Mouse (Mus musculus): Measurements from ENCODE around the gene Tmem176a. TPM values are rescaled to one million over a fixed set of nuclear protein-coding genes. Genes with fewer than 3 reads are reported as not detected.

Tmem176a gene
- polyA plus RNA-seq, 1 experiment from 2014 or later = 171 TPM

DNA sequence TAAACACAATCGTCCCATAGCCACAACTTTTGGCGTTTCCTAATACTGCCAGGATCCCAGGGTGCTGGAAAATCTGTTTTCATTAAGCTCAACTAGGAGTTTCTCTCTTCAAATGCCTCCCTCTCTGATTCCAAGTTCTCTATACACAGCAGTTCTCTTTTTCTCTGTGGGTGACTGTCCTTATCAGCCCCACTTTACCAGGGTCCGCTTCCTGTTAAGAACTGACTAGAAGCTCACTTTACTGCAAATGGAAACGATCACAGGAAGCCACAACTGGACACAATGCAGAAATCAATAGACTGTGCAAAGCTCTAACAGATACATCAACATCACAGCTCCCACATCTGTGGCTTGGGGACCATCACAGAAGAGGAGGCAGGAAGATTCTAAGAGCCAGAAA lies 53.5 kb downstream of the Tmem176a start:
- Histone ChIP-seq H3K4me1 (replicated peaks; ENCODE audit: control insufficient read depth, insufficient read depth, low read length) (no peaks in the 10 kb centered on the region; the same call in 1 of the 2 replicates), H3K27ac (ENCODE audit: low read depth) (no peak overlapping the region), H3K9ac (ENCODE audit: low read length) (no peak overlapping the region), H3K4me2 (ENCODE audit: low read length) (no peak overlapping the region), H3K36me3 (ENCODE audit: control insufficient read depth, insufficient read depth, low read length) (no peaks in the 10 kb centered on the region), H3K27me3 (replicated peaks; ENCODE audit: control insufficient read depth, insufficient read depth, low read length) (no peaks in the 10 kb centered on the region), H3K9me3 (ENCODE audit: control insufficient read depth, low read length) (0 out of 2 replicates have a peak, but pooled peaks cover 3% of the 10 kb centered on the region), H3K4me3 (ENCODE audit: low read depth, low read length) (no peak overlapping the region)
- ATAC-seq (replicated peaks; ENCODE audit: low FRiP score, low TSS enrichment, low read depth) (no peak), DNase-seq (ENCODE audit: low spot score) (no peak)
- WGBS = 74% methylated on average over 4 of the region's 4 CpGs

DNA sequence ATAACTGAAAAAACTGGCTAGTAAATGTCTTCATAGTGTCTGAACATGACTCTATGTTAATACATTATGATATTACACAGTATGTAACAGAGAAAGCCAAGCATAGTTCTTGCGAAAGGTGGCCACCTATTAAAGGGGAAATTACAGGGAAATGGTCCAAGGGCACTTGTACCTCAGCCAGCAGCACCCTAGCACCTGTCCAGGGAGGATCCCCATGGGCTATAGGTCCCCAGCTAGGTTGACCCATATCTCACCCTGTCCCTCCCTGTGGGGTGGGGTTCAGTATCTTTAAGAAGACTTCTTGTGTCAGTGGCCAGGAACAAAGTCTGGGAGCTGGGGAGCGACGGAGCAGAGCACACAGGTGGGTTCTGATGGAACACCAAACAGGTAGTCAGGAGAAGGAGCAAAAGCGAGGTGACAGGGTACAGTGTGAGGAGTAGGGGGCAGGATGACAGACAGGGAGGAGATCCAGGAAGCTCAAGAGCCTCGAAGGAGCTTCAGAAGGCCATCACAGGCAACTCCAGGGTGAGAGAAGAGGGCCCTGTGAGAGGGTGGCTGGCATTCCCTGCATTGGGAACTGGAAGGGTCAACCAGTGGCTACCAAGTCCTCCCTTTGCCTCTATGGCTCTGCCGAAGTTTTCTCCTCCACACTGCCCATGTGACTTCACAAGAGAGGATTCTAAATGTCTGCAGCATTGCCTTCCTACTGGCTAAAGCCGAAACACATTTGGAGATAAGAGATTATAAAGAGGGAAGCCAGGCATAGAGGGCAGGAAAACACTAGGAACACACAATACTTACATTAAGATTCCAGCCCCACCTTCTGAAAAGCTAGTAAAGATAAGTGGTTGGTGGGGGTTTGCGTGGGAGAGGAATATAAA lies 54.5 kb downstream of the Tmem176a start:
- Histone ChIP-seq H3K27me3 (replicated peaks; ENCODE audit: control insufficient read depth, insufficient read depth, low read length) (no peaks in the 10 kb centered on the region), H3K4me1 (replicated peaks; ENCODE audit: control insufficient read depth, insufficient read depth, low read length) (no peaks in the 10 kb centered on the region; the same call in 1 of the 2 replicates), H3K27ac (ENCODE audit: low read depth) (no peak overlapping the region), H3K4me3 (ENCODE audit: low read depth, low read length) (no peak overlapping the region), H3K36me3 (ENCODE audit: control insufficient read depth, insufficient read depth, low read length) (no peaks in the 10 kb centered on the region), H3K9me3 (ENCODE audit: control insufficient read depth, low read length) (0 out of 2 replicates have a peak, but pooled peaks cover 3% of the 10 kb centered on the region), H3K4me2 (ENCODE audit: low read length) (no peak overlapping the region), H3K9ac (ENCODE audit: low read length) (no peak overlapping the region)
- ATAC-seq (replicated peaks; ENCODE audit: low FRiP score, low TSS enrichment, low read depth) (no peak), DNase-seq (ENCODE audit: low spot score) (no peak)
- 76% methylated on average over 8 of the region's 8 CpGs for WGBS

DNA sequence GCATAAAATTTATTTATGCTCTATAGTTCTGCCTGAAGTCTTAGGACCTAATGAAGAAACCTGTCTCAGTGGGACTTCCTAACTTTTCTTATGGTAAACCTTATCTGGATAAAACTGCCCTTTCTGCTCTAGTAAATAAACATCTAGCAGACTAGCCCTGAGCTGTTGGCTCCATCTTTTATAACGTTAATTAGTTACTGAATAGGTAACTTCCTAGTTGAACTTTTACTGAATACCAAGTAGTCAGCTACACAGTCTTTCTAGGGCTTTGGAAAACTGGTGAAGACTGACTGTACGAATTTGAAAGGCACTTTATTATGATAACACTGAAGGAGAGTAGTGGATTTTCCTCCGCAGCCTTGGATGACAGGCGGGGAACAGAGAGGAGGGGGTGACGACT lies 55.2 kb downstream of the Tmem176a start:
- DNase-seq (ENCODE audit: low spot score) (no peak), ATAC-seq (replicated peaks; ENCODE audit: low FRiP score, low TSS enrichment, low read depth) (no peak)
- Histone ChIP-seq H3K27me3 (replicated peaks; ENCODE audit: control insufficient read depth, insufficient read depth, low read length) (no peaks in the 10 kb centered on the region), H3K4me1 (replicated peaks; ENCODE audit: control insufficient read depth, insufficient read depth, low read length) (no peaks in the 10 kb centered on the region), H3K4me2 (ENCODE audit: low read length) (no peak overlapping the region), H3K27ac (ENCODE audit: low read depth) (no peak overlapping the region), H3K4me3 (ENCODE audit: low read depth, low read length) (no peak overlapping the region), H3K9ac (ENCODE audit: low read length) (no peak overlapping the region), H3K36me3 (ENCODE audit: control insufficient read depth, insufficient read depth, low read length) (no peaks in the 10 kb centered on the region), H3K9me3 (ENCODE audit: control insufficient read depth, low read length) (0 out of 2 replicates have a peak, but pooled peaks cover 3% of the 10 kb centered on the region)
- 78% methylated on average over 5 of the region's 5 CpGs for WGBS

Other genes starting within 250 kb of the Tmem176a start
- gene Repin1, start 247.0 kb upstream of the Tmem176a start, polyA plus RNA-seq (2014; fragmentation: Nextera tagmentation; extraction: Ambion mirVana) = 28.4 and 29.5 TPM in 2 replicates
- gene Gm44965, start 247.0 kb upstream of the Tmem176a start, polyA plus RNA-seq (2014; fragmentation: Nextera tagmentation; extraction: Ambion mirVana) = not detected in 2 replicates
- 7.4 and 8.3 TPM in 2 replicates for gene Zfp775, start 238.9 kb upstream of the Tmem176a start, polyA plus RNA-seq (2014; fragmentation: Nextera tagmentation; extraction: Ambion mirVana)
- gene AI854703, start 214.2 kb upstream of the Tmem176a start, polyA plus RNA-seq (2014; fragmentation: Nextera tagmentation; extraction: Ambion mirVana) = 0.70 and 1.0 TPM in 2 replicates
- 0.73 and 0.77 TPM in 2 replicates for gene Gimap8, start 193.7 kb upstream of the Tmem176a start, polyA plus RNA-seq (2014; fragmentation: Nextera tagmentation; extraction: Ambion mirVana)
- 14.1 and 15.9 TPM in 2 replicates for gene Gimap9, start 164.8 kb upstream of the Tmem176a start, polyA plus RNA-seq (2014; fragmentation: Nextera tagmentation; extraction: Ambion mirVana)
- gene Gimap4, start 156.4 kb upstream of the Tmem176a start, polyA plus RNA-seq (2014; fragmentation: Nextera tagmentation; extraction: Ambion mirVana) = 18.3 and 19.1 TPM in 2 replicates
- 22.8 and 24.3 TPM in 2 replicates for gene Gimap6, start 132.7 kb upstream of the Tmem176a start, polyA plus RNA-seq (2014; fragmentation: Nextera tagmentation; extraction: Ambion mirVana)
- 1.4 and 4.9 TPM in 2 replicates for gene Gm28053, start 122.3 kb upstream of the Tmem176a start, polyA plus RNA-seq (2014; fragmentation: Nextera tagmentation; extraction: Ambion mirVana)
- gene Gimap7, start 122.3 kb upstream of the Tmem176a start, polyA plus RNA-seq (2014; fragmentation: Nextera tagmentation; extraction: Ambion mirVana) = 0.14 and 0.16 TPM in 2 replicates
- 21.0 and 23.8 TPM in 2 replicates for gene Gimap1, start 101.9 kb upstream of the Tmem176a start, polyA plus RNA-seq (2014; fragmentation: Nextera tagmentation; extraction: Ambion mirVana)
- gene Gimap5, start 94.7 kb upstream of the Tmem176a start, polyA plus RNA-seq (2014; fragmentation: Nextera tagmentation; extraction: Ambion mirVana) = 9.0 and 10.7 TPM in 2 replicates
- gene Gimap3, start 70.1 kb upstream of the Tmem176a start, polyA plus RNA-seq (2014; fragmentation: Nextera tagmentation; extraction: Ambion mirVana) = 0.19 TPM in 1 of 2 replicates, not detected in the other
- 373 and 390 TPM in 2 replicates for gene Tmem176b, start 577 bp downstream of the Tmem176a start, polyA plus RNA-seq (2014; fragmentation: Nextera tagmentation; extraction: Ambion mirVana)
- gene Aoc1, start 32.0 kb downstream of the Tmem176a start, polyA plus RNA-seq (2014; fragmentation: Nextera tagmentation; extraction: Ambion mirVana) = 2.5 and 2.8 TPM in 2 replicates
- gene 1600015I10Rik, start 89.0 kb downstream of the Tmem176a start, polyA plus RNA-seq (2014; fragmentation: Nextera tagmentation; extraction: Ambion mirVana) = not detected in 2 replicates
- gene Doxl2, start 134.0 kb downstream of the Tmem176a start, polyA plus RNA-seq (2014; fragmentation: Nextera tagmentation; extraction: Ambion mirVana) = not detected in 2 replicates
- gene Svs1, start 145.9 kb downstream of the Tmem176a start, polyA plus RNA-seq (2014; fragmentation: Nextera tagmentation; extraction: Ambion mirVana) = not detected in 2 replicates
- 0.34 and 0.47 TPM in 2 replicates for gene Gpnmb, start 195.6 kb downstream of the Tmem176a start, polyA plus RNA-seq (2014; fragmentation: Nextera tagmentation; extraction: Ambion mirVana)
- gene Malsu1, start 232.9 kb downstream of the Tmem176a start, polyA plus RNA-seq (2014; fragmentation: Nextera tagmentation; extraction: Ambion mirVana) = 74.9 and 82.9 TPM in 2 replicates

Measured in intestine, embryonic 14.5 days (tissue).